Mouse (Mus musculus): ENCODE measurements around the gene Crlf1. TPM values are rescaled to one million over a fixed set of nuclear protein-coding genes. Genes with fewer than 3 reads are reported as not detected.

Crlf1 gene
- total and polyA plus RNA-seq, 2 experiments, result not detected

DNA sequence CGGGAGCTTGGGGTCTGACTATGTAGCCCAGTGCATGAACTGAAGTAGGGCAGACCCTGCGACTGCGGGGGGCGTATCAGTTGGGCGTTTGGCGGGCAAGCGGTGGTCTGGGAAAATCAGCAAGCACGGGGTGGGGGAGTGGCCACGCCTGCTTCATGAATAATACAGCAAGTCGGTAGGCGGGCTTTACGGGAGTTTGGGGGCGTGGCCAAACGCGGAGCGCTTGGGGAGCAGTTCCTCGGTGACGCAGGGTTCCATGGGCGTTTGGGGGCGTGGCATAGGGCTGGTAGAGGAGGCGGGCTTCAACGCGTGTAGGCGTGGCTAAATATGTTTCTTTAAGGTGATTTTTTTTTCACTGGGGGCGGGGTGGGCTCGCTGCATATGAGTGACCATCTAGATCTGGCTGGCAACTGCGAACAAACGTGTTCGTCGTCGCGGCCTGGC lies 45.7 kb downstream of the Crlf1 start:
- peaks cover 18% of the 10 kb centered on the region for H3K4me1 ChIP-seq (ENCODE audit: control insufficient read depth, insufficient read depth, low read length)

GRCm38 (mm10) chr8:70539077-70539813 lies 46.3 kb downstream of the Crlf1 start, which contains the start of gene Ell:
Ell (plus strand) TSS chr8:70539457.
- under 1% methylated on average over 57 of the region's 58 CpGs for WGBS
- peak within 1 kb of the TSS; percentile 96 for H3K9ac ChIP-seq (ENCODE audit: low read depth, low read length)
- H3K36me3 ChIP-seq (ENCODE audit: control insufficient read depth, insufficient read depth, low read length), result peaks cover 16% of the 10 kb centered on the region
- DNase-seq (ENCODE audit: extremely low read depth, low read depth, low spot score), result peak; percentile 98
- no peaks in the 10 kb centered on the region for H3K27me3 ChIP-seq (ENCODE audit: control insufficient read depth, insufficient read depth, low read length)
- peak within 1 kb of the TSS; percentile 91 for H3K4me3 ChIP-seq (ENCODE audit: insufficient read depth, low read depth, low read length)
- TF ChIP-seq POLR2A (IDR thresholded peaks at IDR 0.05; ENCODE audit: extremely low read depth, insufficient read depth, low read length) (peak; percentile 80), CTCF (IDR thresholded peaks at IDR 0.05; ENCODE audit: low read depth, low read length) (no peak)
- H3K79me2 ChIP-seq (ENCODE audit: control insufficient read depth, insufficient read depth, low read length), result peaks cover 38% of the 10 kb centered on the region; the same call in 1 of the 2 replicates
- peaks cover 22% of the 10 kb centered on the region for H3K4me1 ChIP-seq (ENCODE audit: control insufficient read depth, insufficient read depth, low read length)
- H3K27ac ChIP-seq (replicated peaks; ENCODE audit: insufficient read depth, low read depth, low read length), result peak within 1 kb of the TSS; percentile 95

More for the DNA sequence above, 45.7 kb downstream of the Crlf1 start:
- H3K27me3 ChIP-seq (ENCODE audit: control insufficient read depth, insufficient read depth, low read length), result no peaks in the 10 kb centered on the region
- peak overlapping the region; percentile 93 for H3K27ac ChIP-seq (replicated peaks; ENCODE audit: insufficient read depth, low read depth, low read length)
- peaks cover 20% of the 10 kb centered on the region for H3K36me3 ChIP-seq (ENCODE audit: control insufficient read depth, insufficient read depth, low read length)
- TF ChIP-seq CTCF (IDR thresholded peaks at IDR 0.05; ENCODE audit: low read depth, low read length) (no peak), POLR2A (IDR thresholded peaks at IDR 0.05; ENCODE audit: extremely low read depth, insufficient read depth, low read length) (0 out of 2 replicates have a peak, but pooled peaks have one; percentile 12)
- H3K9ac ChIP-seq (ENCODE audit: low read depth, low read length), result peak overlapping the region; percentile 72
- peak overlapping the region; percentile 60 for H3K4me3 ChIP-seq (ENCODE audit: insufficient read depth, low read depth, low read length)
- WGBS, result under 1% methylated on average over 32 of the region's 32 CpGs
- peaks cover 35% of the 10 kb centered on the region; the same call in 1 of the 2 replicates for H3K79me2 ChIP-seq (ENCODE audit: control insufficient read depth, insufficient read depth, low read length)
- DNase-seq (ENCODE audit: extremely low read depth, low read depth, low spot score), result peak; percentile 93

DNA sequence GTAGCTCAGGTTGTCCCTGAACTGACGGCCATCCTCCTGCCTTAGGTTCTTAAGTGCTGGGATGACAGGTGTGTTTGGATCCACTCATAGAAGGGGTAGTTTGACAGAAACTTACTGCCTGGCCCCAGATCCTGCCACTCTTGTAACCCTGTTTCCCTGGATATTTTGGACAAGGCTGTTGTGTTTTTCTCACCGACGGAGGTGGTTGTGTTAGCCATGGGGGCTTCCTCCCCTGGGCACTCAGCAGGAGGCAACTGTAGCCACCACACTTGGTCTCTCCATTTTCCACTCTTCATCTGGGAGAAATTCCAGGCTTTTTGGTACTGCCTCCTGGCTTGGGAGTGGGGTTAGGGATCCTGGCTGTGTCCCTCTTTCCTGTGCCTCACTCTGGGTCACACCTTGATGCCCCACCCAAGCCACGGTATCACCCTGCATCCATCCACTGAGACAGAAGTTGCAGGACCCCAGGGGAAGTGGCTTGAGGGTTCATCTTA lies 47.1 kb downstream of the Crlf1 start:
- H3K9ac ChIP-seq (ENCODE audit: low read depth, low read length), result peak overlapping the region; percentile 96
- peaks cover 42% of the 10 kb centered on the region; the same call in 1 of the 2 replicates for H3K79me2 ChIP-seq (ENCODE audit: control insufficient read depth, insufficient read depth, low read length)
- TF ChIP-seq POLR2A (IDR thresholded peaks at IDR 0.05; ENCODE audit: extremely low read depth, insufficient read depth, low read length) (no peak), CTCF (IDR thresholded peaks at IDR 0.05; ENCODE audit: low read depth, low read length) (no peak)
- peak overlapping the region; percentile 91 for H3K4me3 ChIP-seq (ENCODE audit: insufficient read depth, low read depth, low read length)
- H3K27ac ChIP-seq (replicated peaks; ENCODE audit: insufficient read depth, low read depth, low read length), result peak overlapping the region; percentile 95
- peaks cover 13% of the 10 kb centered on the region for H3K36me3 ChIP-seq (ENCODE audit: control insufficient read depth, insufficient read depth, low read length)
- no peaks in the 10 kb centered on the region for H3K27me3 ChIP-seq (ENCODE audit: control insufficient read depth, insufficient read depth, low read length)
- H3K4me1 ChIP-seq (ENCODE audit: control insufficient read depth, insufficient read depth, low read length), result peaks cover 28% of the 10 kb centered on the region
- WGBS, result 2% methylated on average over 4 of the region's 4 CpGs
- no peak for DNase-seq (ENCODE audit: extremely low read depth, low read depth, low spot score)

GRCm38 (mm10) chr8:70540507-70541071 lies 47.6 kb downstream of the Crlf1 start:
- DNase-seq (ENCODE audit: extremely low read depth, low read depth, low spot score), result peak; percentile 74
- peak overlapping the region; percentile 95 for H3K27ac ChIP-seq (replicated peaks; ENCODE audit: insufficient read depth, low read depth, low read length)
- H3K4me1 ChIP-seq (ENCODE audit: control insufficient read depth, insufficient read depth, low read length), result peaks cover 32% of the 10 kb centered on the region
- TF ChIP-seq CTCF (IDR thresholded peaks at IDR 0.05; ENCODE audit: low read depth, low read length) (no peak), POLR2A (IDR thresholded peaks at IDR 0.05; ENCODE audit: extremely low read depth, insufficient read depth, low read length) (0 out of 2 replicates have a peak, but pooled peaks have one; percentile 26)
- H3K4me3 ChIP-seq (ENCODE audit: insufficient read depth, low read depth, low read length), result peak overlapping the region; percentile 91
- WGBS, result 3% methylated on average over 7 of the region's 7 CpGs
- peaks cover 48% of the 10 kb centered on the region; the same call in 1 of the 2 replicates for H3K79me2 ChIP-seq (ENCODE audit: control insufficient read depth, insufficient read depth, low read length)
- peak overlapping the region; percentile 96 for H3K9ac ChIP-seq (ENCODE audit: low read depth, low read length)
- peaks cover 8% of the 10 kb centered on the region for H3K36me3 ChIP-seq (ENCODE audit: control insufficient read depth, insufficient read depth, low read length)
- H3K27me3 ChIP-seq (ENCODE audit: control insufficient read depth, insufficient read depth, low read length), result no peaks in the 10 kb centered on the region

DNA sequence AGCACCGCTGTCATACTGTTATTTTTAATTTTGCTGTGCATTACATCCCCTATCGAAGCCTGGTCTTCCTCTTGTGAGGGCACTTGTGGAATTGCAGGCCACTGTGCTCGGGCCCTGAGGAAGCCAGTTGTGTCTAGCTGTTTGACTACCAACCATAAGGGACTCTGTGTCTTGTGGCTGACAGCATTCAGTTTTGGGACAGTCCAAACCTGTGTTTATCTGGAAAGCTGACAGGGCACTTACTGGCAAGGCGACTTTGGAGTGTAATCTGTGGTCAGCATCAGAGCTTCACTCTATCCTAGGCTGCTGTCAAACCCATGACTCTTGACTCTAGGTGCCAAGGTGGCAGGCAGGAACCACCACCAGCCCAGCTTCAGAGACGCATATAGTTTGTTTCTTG lies 48.1 kb downstream of the Crlf1 start:
- Histone ChIP-seq H3K79me2 (ENCODE audit: control insufficient read depth, insufficient read depth, low read length) (peaks cover 53% of the 10 kb centered on the region; the same call in 1 of the 2 replicates), H3K4me3 (ENCODE audit: insufficient read depth, low read depth, low read length) (peak overlapping the region; percentile 91), H3K4me1 (ENCODE audit: control insufficient read depth, insufficient read depth, low read length) (peaks cover 34% of the 10 kb centered on the region), H3K27me3 (ENCODE audit: control insufficient read depth, insufficient read depth, low read length) (no peaks in the 10 kb centered on the region), H3K36me3 (ENCODE audit: control insufficient read depth, insufficient read depth, low read length) (peaks cover 5% of the 10 kb centered on the region), H3K27ac (replicated peaks; ENCODE audit: insufficient read depth, low read depth, low read length) (peak overlapping the region; percentile 95), H3K9ac (ENCODE audit: low read depth, low read length) (peak overlapping the region; percentile 96)
- no peak for TF ChIP-seq CTCF (IDR thresholded peaks at IDR 0.05; ENCODE audit: low read depth, low read length)
- no peak for TF ChIP-seq POLR2A (IDR thresholded peaks at IDR 0.05; ENCODE audit: extremely low read depth, insufficient read depth, low read length)
- DNase-seq (ENCODE audit: extremely low read depth, low read depth, low spot score), result peak; percentile 87
- 8% methylated on average over 5 of the region's 5 CpGs for WGBS

All from liver, adult 2 months (tissue).